ENCODE assay signal across 9 mouse cellular contexts in the genomic region with DNA sequence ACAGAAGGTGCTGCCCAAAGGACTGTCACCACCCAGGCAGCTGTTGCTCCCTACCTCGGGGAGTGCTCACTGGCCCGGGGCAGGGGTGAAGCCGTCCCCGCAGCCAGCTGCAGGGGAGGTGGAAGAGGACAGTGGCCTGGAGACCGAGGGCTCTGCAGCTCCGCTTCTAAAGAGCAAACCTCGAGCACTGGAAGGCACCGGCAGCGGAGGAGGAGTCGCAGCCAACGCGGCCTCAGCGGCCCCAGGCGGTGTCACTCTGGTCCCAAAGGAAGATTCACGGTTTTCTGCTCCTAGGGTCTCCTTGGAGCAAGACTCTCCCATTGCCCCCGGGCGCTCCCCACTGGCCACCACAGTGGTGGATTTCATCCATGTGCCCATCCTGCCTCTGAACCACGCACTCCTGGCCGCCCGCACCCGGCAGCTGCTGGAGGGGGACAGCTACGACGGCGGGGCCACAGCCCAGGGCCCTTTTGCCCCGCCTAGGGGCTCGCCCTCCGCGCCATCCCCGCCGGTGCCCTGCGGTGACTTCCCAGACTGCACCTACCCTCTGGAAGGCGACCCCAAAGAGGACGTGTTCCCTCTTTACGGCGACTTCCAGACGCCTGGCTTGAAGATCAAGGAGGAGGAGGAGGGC. TPM values are rescaled to one million over a fixed set of nuclear protein-coding genes. Genes with fewer than 3 reads are reported as not detected.
DNase-seq lines count a peak whose midpoint lies in the region; ATAC-seq and TF ChIP-seq lines count a peak whose summit lies in the region.
"Had no signal": no experiment of that assay in that cellular context is flagged by ENCODE, and none has a peak within 500 bp of the region (broad histone marks: within the 10 kb centered on the region; RNA-seq: fewer than 3 reads in every experiment).

No protein-coding gene starts in this region.

- TF ChIP-seq POLR2A in limb, embryonic 14.5 days (IDR thresholded peaks at IDR 0.05; ENCODE audit: borderline replicate concordance, extremely low read depth, insufficient read depth, insufficient read length), result no peak

- no peaks in the 10 kb centered on the region for H3K36me3 ChIP-seq in forebrain, embryonic 16.5 days (ENCODE audit: control insufficient read depth, insufficient read depth)
- no peaks in the 10 kb centered on the region for H3K36me3 ChIP-seq in intestine, embryonic 15.5 days
- H3K36me3 ChIP-seq in limb, embryonic 14.5 days (ENCODE audit: control insufficient read depth, insufficient read depth, low read length), result no peaks in the 10 kb centered on the region
- no peaks in the 10 kb centered on the region for H3K36me3 ChIP-seq in midbrain, postnatal 0 days (ENCODE audit: insufficient read depth, low read length)

- peak; percentile 9 for DNase-seq in gastrocnemius, postnatal 10 days
- no peak for DNase-seq in gastrocnemius, postnatal 36 days
- peak; percentile 1 to 27 for DNase-seq in cerebellum, adult 18-20 months
- no peak for DNase-seq in limb, embryonic 14.5 days (ENCODE audit: low spot score)
- peak; percentile 31 for DNase-seq in midbrain, postnatal 0 days (ENCODE audit: low spot score)
- DNase-seq in B cell, adult 2 months, result no peak

- H3K4me1 ChIP-seq in forebrain, embryonic 16.5 days (replicated peaks; ENCODE audit: control insufficient read depth, insufficient read depth, low read length), result peaks cover 20% of the 10 kb centered on the region
- peaks cover 19% of the 10 kb centered on the region for H3K4me1 ChIP-seq in intestine, embryonic 15.5 days (replicated peaks)
- peaks cover 15% of the 10 kb centered on the region for H3K4me1 ChIP-seq in limb, embryonic 14.5 days (ENCODE audit: control insufficient read depth, insufficient read depth, low read length)
- no peaks in the 10 kb centered on the region for H3K4me1 ChIP-seq in midbrain, postnatal 0 days (ENCODE audit: insufficient read depth, low read length)

- H3K9me3 ChIP-seq in forebrain, embryonic 16.5 days (ENCODE audit: control insufficient read depth, low read length), result no peaks in the 10 kb centered on the region
- H3K9me3 ChIP-seq in intestine, embryonic 15.5 days, result no peaks in the 10 kb centered on the region
- H3K9me3 ChIP-seq in limb, embryonic 14.5 days (ENCODE audit: control insufficient read depth, low read length), result no peaks in the 10 kb centered on the region
- no peaks in the 10 kb centered on the region for H3K9me3 ChIP-seq in midbrain, postnatal 0 days (ENCODE audit: low read length)

- 0% methylated on average over 31 of the region's 36 CpGs for WGBS in forebrain, embryonic 16.5 days
- WGBS in intestine, embryonic 15.5 days, result under 1% methylated on average over 35 of the region's 36 CpGs
- WGBS in limb, embryonic 14.5 days, result under 1% methylated on average over 29 of the region's 36 CpGs
- WGBS in midbrain, postnatal 0 days, result 0% methylated on average over 28 of the region's 36 CpGs

- ATAC-seq in forebrain, embryonic 16.5 days, result peak; percentile 60
- ATAC-seq in intestine, embryonic 15.5 days, result peak; percentile 55
- ATAC-seq in limb, embryonic 14.5 days (ENCODE audit: low FRiP score, low read depth), result peak; percentile 13
- peak; percentile 63 for ATAC-seq in midbrain, postnatal 0 days (ENCODE audit: low FRiP score)

- peak overlapping the region; percentile 75 for H3K4me3 ChIP-seq in forebrain, embryonic 16.5 days (replicated peaks; ENCODE audit: low read length)
- peak overlapping the region; percentile 49 for H3K4me3 ChIP-seq in intestine, embryonic 15.5 days (replicated peaks)
- peak overlapping the region; percentile 52 for H3K4me3 ChIP-seq in limb, embryonic 14.5 days (replicated peaks; ENCODE audit: low read length)
- H3K4me3 ChIP-seq in midbrain, postnatal 0 days (ENCODE audit: low read depth, low read length), result peak overlapping the region; percentile 74

- TF ChIP-seq CTCF in midbrain, postnatal 0 days (IDR thresholded peaks at IDR 0.05), result no peak

- intact Hi-C loops in gastrocnemius, postnatal 36 days (cut with DNase I), result no loop called here

- peak overlapping the region; percentile 71 for H3K9ac ChIP-seq in forebrain, embryonic 16.5 days (replicated peaks; ENCODE audit: low read depth, low read length)
- peak overlapping the region; percentile 37 for H3K9ac ChIP-seq in intestine, embryonic 15.5 days
- peak overlapping the region; percentile 58 for H3K9ac ChIP-seq in limb, embryonic 14.5 days (ENCODE audit: low read depth, low read length, severe bottlenecking)
- H3K9ac ChIP-seq in midbrain, postnatal 0 days (replicated peaks; ENCODE audit: low read length, poor library complexity, severe bottlenecking), result peak overlapping the region; percentile 80

- H3K27ac ChIP-seq in forebrain, embryonic 16.5 days (ENCODE audit: low read length), result no peak overlapping the region; the same call in 1 of the 2 replicates
- H3K27ac ChIP-seq in intestine, embryonic 15.5 days, result no peak overlapping the region
- no peak overlapping the region for H3K27ac ChIP-seq in limb, embryonic 14.5 days (replicated peaks; ENCODE audit: low read depth, low read length)
- H3K27ac ChIP-seq in midbrain, postnatal 0 days (ENCODE audit: low read depth, low read length), result peak overlapping the region; percentile 84

- H3K4me2 ChIP-seq in forebrain, embryonic 16.5 days (ENCODE audit: low read length), result peak overlapping the region; percentile 98
- peak overlapping the region; percentile 97 for H3K4me2 ChIP-seq in intestine, embryonic 15.5 days (replicated peaks)
- H3K4me2 ChIP-seq in limb, embryonic 14.5 days (replicated peaks; ENCODE audit: low read depth, low read length, severe bottlenecking), result peak overlapping the region; percentile 97
- H3K4me2 ChIP-seq in midbrain, postnatal 0 days (ENCODE audit: low read depth, low read length, poor library complexity, severe bottlenecking), result peak overlapping the region; percentile 91

- H3K27me3 ChIP-seq in forebrain, embryonic 16.5 days (replicated peaks; ENCODE audit: control insufficient read depth, insufficient read depth, low read length), result peaks cover 15% of the 10 kb centered on the region
- H3K27me3 ChIP-seq in intestine, embryonic 15.5 days (replicated peaks), result peaks cover 26% of the 10 kb centered on the region
- H3K27me3 ChIP-seq in limb, embryonic 14.5 days (ENCODE audit: control insufficient read depth, insufficient read depth, low read length), result peaks cover 29% of the 10 kb centered on the region
- H3K27me3 ChIP-seq in midbrain, postnatal 0 days (ENCODE audit: insufficient read depth, low read length), result 0 out of 2 replicates have a peak, but pooled peaks cover 2% of the 10 kb centered on the region

RNA-seq across cellular contexts. Expression of a gene that starts 1.5 kb away (rescaled TPM):
- total RNA-seq in gastrocnemius, postnatal 10 days (2021), result under 1 TPM; 0.07 to 0.09 TPM
- not detected for total RNA-seq in gastrocnemius, postnatal 36 days (2021)
- 1.5 and 2.3 TPM in 2 replicates for polyA plus RNA-seq in forebrain, embryonic 16.5 days (2015; fragmentation: Nextera tagmentation; extraction: Ambion mirVana)
- polyA plus RNA-seq in intestine, embryonic 15.5 days (2015; fragmentation: Nextera tagmentation; extraction: Ambion mirVana), result 0.18 and 0.19 TPM in 2 replicates
- 0.72 and 0.87 TPM in 2 replicates for polyA plus RNA-seq in limb, embryonic 14.5 days (2012; rRNA removed)
- 1.1 and 1.2 TPM in 2 replicates for polyA plus RNA-seq in limb, embryonic 14.5 days (2014; fragmentation: Nextera tagmentation; extraction: Ambion mirVana)
- total RNA-seq in midbrain, postnatal 0 days (2014; rRNA removed), result 6.4 and 9.1 TPM in 2 replicates
- polyA plus RNA-seq in midbrain, postnatal 0 days (2015; fragmentation: Nextera tagmentation; extraction: Ambion mirVana), result 4.0 and 4.5 TPM in 2 replicates
- polyA plus RNA-seq: C2C12 had no signal

Comparison
In these comparisons a context has a peak if more than half of its experiments do, and no peak if none do; other contexts are left out.
1. DNase-seq: peak in gastrocnemius, postnatal 10 days (single experiment), cerebellum, adult 18-20 months (2 of 2) and midbrain, postnatal 0 days (single experiment); none in gastrocnemius, postnatal 36 days (0 of 2), limb, embryonic 14.5 days (single experiment) and B cell, adult 2 months (0 of 2).
2. ATAC-seq: peak in every context shown above with its lines; median percentile 63 in midbrain, postnatal 0 days; 60 in forebrain, embryonic 16.5 days; 55 in intestine, embryonic 15.5 days; 13 in limb, embryonic 14.5 days.
3. Peak in every context shown above with its lines, with median percentiles within 50 percentile points of each other: H3K4me2 ChIP-seq, H3K4me3 ChIP-seq and H3K9ac ChIP-seq.